Mouse (Mus musculus) MEL (cell line): ENCODE results near the gene Usf3. TPM values are rescaled to one million over a fixed set of nuclear protein-coding genes. Genes with fewer than 3 reads are reported as not detected.

Source experiments
- DNase-seq: peaks from one replicate; pipeline ENCODE4 v3.0.0; 2011; ENCODE audit warnings: low read depth, low spot score
- H3K27ac ChIP-seq: 2 replicates; pipeline ENCODE4 v1.5.1; 2012; ENCODE audit warnings: low read depth, mild to moderate bottlenecking, control low read depth, low read length, moderate library complexity; ENCODE audit not compliant: control insufficient read depth
- H3K27me3 ChIP-seq, 2 experiments: fragments of 150-350 bp in 1 of 2; sonication (generic) in 1 of 2; 2 replicates each; pipeline ENCODE4 v1.6.1; 2012; ENCODE audit warnings: low read length in 2 of 2, mild to moderate bottlenecking in 2 of 2, improper control_type of control experiment in 1 of 2, moderate library complexity in 1 of 2; ENCODE audit not compliant: insufficient read depth in 2 of 2, control insufficient read depth in 1 of 2
- H3K36me3 ChIP-seq, 2 experiments: 2 replicates each; pipeline ENCODE4 v1.6.1; 2012 to 2014; ENCODE audit warnings: low read length in 2 of 2, improper control_type of control experiment in 1 of 2, inconsistent platforms in 1 of 2, mild to moderate bottlenecking in 1 of 2; ENCODE audit not compliant: insufficient read depth in 2 of 2, control insufficient read depth in 1 of 2
- H3K4me1 ChIP-seq, 2 experiments: fragments of 150-350 bp in 1 of 2; sonication (generic) in 1 of 2; 2 replicates each; pipeline ENCODE4 v1.6.1; 2012; ENCODE audit warnings: low read length in 2 of 2, improper control_type of control experiment in 1 of 2, mild to moderate bottlenecking in 1 of 2; ENCODE audit not compliant: insufficient read depth in 2 of 2, control insufficient read depth in 1 of 2
- H3K4me3 ChIP-seq, 2 experiments: fragments of 150-350 bp in 1 of 2; sonication (generic) in 1 of 2; 2 replicates each; pipeline ENCODE4 v1.5.1; 2012; ENCODE audit warnings: low read depth in 2 of 2, low read length in 2 of 2, mild to moderate bottlenecking in 2 of 2, moderate library complexity in 2 of 2, control low read depth in 1 of 2, improper control_type of control experiment in 1 of 2; ENCODE audit not compliant: control insufficient read depth in 1 of 2, insufficient read depth in 1 of 2
- H3K79me2 ChIP-seq: 2 replicates; pipeline ENCODE4 v1.6.1; 2012; ENCODE audit warnings: mild to moderate bottlenecking, low read length, moderate library complexity; ENCODE audit not compliant: control insufficient read depth, poor library complexity, insufficient read depth
- H3K9ac ChIP-seq: 2 replicates; pipeline ENCODE4 v1.6.1; 2012; ENCODE audit warnings: low read depth, mild to moderate bottlenecking, control low read depth, low read length, moderate library complexity; ENCODE audit not compliant: control insufficient read depth, poor library complexity, severe bottlenecking
- H3K9me3 ChIP-seq: fragments of 150-350 bp; sonication (generic); replicated peaks from 2 replicates; pipeline ENCODE4 v1.6.1; 2012; ENCODE audit warnings: mild to moderate bottlenecking, low read length, improper control_type of control experiment, moderate library complexity; ENCODE audit not compliant: insufficient read depth
- CTCF ChIP-seq, 3 experiments: IDR thresholded peaks in 2 of 3; conservative IDR thresholded peaks in 1 of 3; 2 replicates each; pipeline ENCODE4 v1.5.1; 2011 to 2012; ENCODE audit warnings: low read length in 3 of 3, low read depth in 2 of 3, mild to moderate bottlenecking in 2 of 3, improper control_type of control experiment in 1 of 3, inconsistent platforms in 1 of 3, mixed read lengths in 1 of 3, moderate library complexity in 1 of 3; ENCODE audit not compliant: control insufficient read depth in 1 of 3, insufficient read depth in 1 of 3, poor library complexity in 1 of 3, severe bottlenecking in 1 of 3
- E2F4 ChIP-seq: IDR thresholded peaks from 2 replicates; pipeline ENCODE4 v1.6.1; 2011; ENCODE audit warnings: low read depth, low read length, improper control_type of control experiment, borderline replicate concordance
- ELF1 ChIP-seq: IDR thresholded peaks from 2 replicates; pipeline ENCODE4 v1.6.1; 2014; ENCODE audit warnings: low read depth, mild to moderate bottlenecking, inconsistent platforms, low read length, improper control_type of control experiment, moderate library complexity
- ETS1 ChIP-seq: IDR thresholded peaks from 2 replicates; pipeline ENCODE4 v1.6.1; 2012; ENCODE audit warnings: low read depth, mild to moderate bottlenecking, inconsistent platforms, low read length, improper control_type of control experiment, moderate library complexity
- MAX ChIP-seq: IDR thresholded peaks from 2 replicates; pipeline ENCODE4 v1.6.1; 2011; ENCODE audit warnings: low read length, improper control_type of control experiment
- MEF2A ChIP-seq: IDR thresholded peaks from 2 replicates; pipeline ENCODE4 v1.6.1; 2014; ENCODE audit warnings: low read depth, mild to moderate bottlenecking, inconsistent platforms, low read length, improper control_type of control experiment; ENCODE audit not compliant: poor library complexity, insufficient replicate concordance, severe bottlenecking; ENCODE audit errors: extremely low read depth
- MYB ChIP-seq: IDR thresholded peaks from 2 replicates; pipeline ENCODE4 v1.6.1; 2011; ENCODE audit warnings: mild to moderate bottlenecking, low read depth, low read length, improper control_type of control experiment
- NRF1 ChIP-seq: IDR thresholded peaks from 2 replicates; pipeline ENCODE4 v1.6.1; 2014; ENCODE audit warnings: low read depth, mild to moderate bottlenecking, inconsistent platforms, low read length, improper control_type of control experiment, moderate library complexity; ENCODE audit not compliant: poor library complexity, insufficient read depth, severe bottlenecking
- POLR2AphosphoS2 ChIP-seq: IDR thresholded peaks from 2 replicates; pipeline ENCODE4 v1.6.1; 2011; ENCODE audit warnings: low read length, improper control_type of control experiment
- POLR2AphosphoS5 ChIP-seq: IDR thresholded peaks from 2 replicates; pipeline ENCODE4 v1.6.1; 2012; ENCODE audit warnings: low read depth, borderline replicate concordance, mild to moderate bottlenecking, inconsistent platforms, low read length, moderate library complexity, mixed read lengths
- RAD21 ChIP-seq: IDR thresholded peaks from 2 replicates; pipeline ENCODE4 v1.6.1; 2011; ENCODE audit warnings: mild to moderate bottlenecking, low read depth, low read length, improper control_type of control experiment
- SIN3A ChIP-seq: IDR thresholded peaks from 2 replicates; pipeline ENCODE4 v1.6.1; 2012; ENCODE audit warnings: low read length, improper control_type of control experiment, inconsistent platforms
- UBTF ChIP-seq: IDR thresholded peaks from 2 replicates; pipeline ENCODE4 v1.6.1; 2012; ENCODE audit warnings: low read depth, mild to moderate bottlenecking, inconsistent platforms, low read length, improper control_type of control experiment, moderate library complexity, borderline replicate concordance; ENCODE audit not compliant: insufficient read depth
- ZNF384 ChIP-seq: IDR thresholded peaks from 2 replicates; pipeline ENCODE4 v1.6.1; 2012; ENCODE audit warnings: low read depth, mild to moderate bottlenecking, inconsistent platforms, low read length, improper control_type of control experiment
- polyA plus RNA-seq, 2 experiments: library from polyadenylated mRNA; stranded (reverse) in 1 of 2; unstranded in 1 of 2; fragments of >175 nt in 1 of 2; fragments of >200 nt in 1 of 2; gene quantifications; 2 replicates each; pipeline versions ENCODE4 v1.2.1 to v1.2.4; 2012; ENCODE audit warnings: low replicate concordance in 2 of 2, low read depth in 1 of 2; ENCODE audit not compliant: insufficient read length in 2 of 2, insufficient read depth in 1 of 2, missing spikeins in 1 of 2
- total RNA-seq: library from RNA; depleted of rRNA; stranded (reverse); fragments of 300-350 nt; gene quantifications from 2 replicates; pipeline ENCODE4 v1.2.3, GENCODE M21; 2012

Gene Usf3
- total and polyA plus RNA-seq, 3 experiments: 3.4 to 89.6 (median 11.0) TPM

DNA sequence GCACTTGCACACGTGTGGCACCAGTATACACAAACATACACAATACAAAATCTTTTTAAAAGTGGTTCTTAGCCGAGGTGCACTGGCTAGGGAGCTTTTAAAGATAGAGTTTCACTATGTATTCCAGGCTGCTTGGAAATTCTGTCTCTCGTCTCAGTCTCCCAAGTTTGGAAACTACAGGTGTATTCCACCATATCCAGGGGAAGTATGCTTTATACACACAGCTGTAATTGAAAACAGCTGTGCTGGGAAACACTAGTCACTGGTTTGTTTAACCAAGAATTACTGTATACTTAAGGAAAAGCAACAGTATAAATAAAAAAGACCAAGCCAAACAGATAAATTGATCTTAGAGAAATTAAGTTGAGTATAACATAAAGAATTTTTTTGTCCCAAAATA lies 11.7 kb downstream of the Usf3 start:
- 0 out of 4 replicates have a peak, but pooled peaks cover 0 to 2% of the 10 kb centered on the region in 2 experiments for H3K4me1 ChIP-seq
- no peaks in the 10 kb centered on the region for H3K27me3 ChIP-seq
- H3K4me3 ChIP-seq: no peak overlapping the region
- no peak overlapping the region for H3K27ac ChIP-seq
- no peak for DNase-seq
- no peaks in the 10 kb centered on the region; the same call in 1 of the 2 replicates for H3K9me3 ChIP-seq
- H3K9ac ChIP-seq: no peak overlapping the region
- TF ChIP-seq POLR2AphosphoS2: no peak
- no peak for TF ChIP-seq ETS1
- TF ChIP-seq NRF1: no peak
- no peak for TF ChIP-seq MEF2A
- TF ChIP-seq SIN3A: no peak
- no peak for TF ChIP-seq MYB
- TF ChIP-seq POLR2AphosphoS5: no peak
- no peak for TF ChIP-seq E2F4
- TF ChIP-seq ELF1: no peak
- TF ChIP-seq CTCF (IDR thresholded peaks at IDR 0.05 in 2 of 3, conservative IDR thresholded peaks at IDR 0.05 in 1 of 3; ENCODE audit: control insufficient read depth in 1 of 3, insufficient read depth in 1 of 3, low read depth in 2 of 3, low read length in 3 of 3, poor library complexity in 1 of 3, severe bottlenecking in 1 of 3): no peak
- TF ChIP-seq RAD21: no peak
- TF ChIP-seq MAX: no peak
- TF ChIP-seq, all 39 proteins: peak for 0
- H3K36me3 ChIP-seq: peaks cover 2 to 3% of the 10 kb centered on the region in 2 experiments; a peak in 3 of 4 replicates
- H3K79me2 ChIP-seq: peaks cover 1% of the 10 kb centered on the region; the same call in 1 of the 2 replicates

DNA sequence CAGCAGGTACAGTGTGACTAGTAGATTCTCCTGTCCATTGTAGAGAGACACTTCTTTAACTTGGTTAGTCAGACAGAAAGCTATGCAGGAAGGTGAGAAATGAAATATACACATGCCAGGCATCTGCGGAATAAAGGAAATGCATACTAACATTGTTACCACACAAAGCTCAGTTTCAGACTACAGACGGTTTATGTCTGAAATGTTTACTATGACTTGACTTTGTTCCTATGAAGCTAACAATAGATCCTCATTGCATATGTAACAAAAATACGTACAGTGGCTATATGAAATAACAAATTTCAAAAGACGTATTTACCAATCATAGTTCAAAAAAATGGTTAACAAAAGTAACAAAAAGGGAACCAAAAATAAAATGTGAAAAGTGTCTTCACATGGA lies 14.1 kb downstream of the Usf3 start:
- no peak overlapping the region for H3K9ac ChIP-seq
- H3K9me3 ChIP-seq: no peaks in the 10 kb centered on the region; the same call in 1 of the 2 replicates
- DNase-seq: no peak
- H3K4me1 ChIP-seq: no peaks in the 10 kb centered on the region
- H3K36me3 ChIP-seq: peaks cover 0 to 2% of the 10 kb centered on the region in 2 experiments; a peak in 1 of 4 replicates
- H3K79me2 ChIP-seq: peaks cover 1% of the 10 kb centered on the region; the same call in 1 of the 2 replicates
- no peak overlapping the region for H3K27ac ChIP-seq
- H3K27me3 ChIP-seq: no peaks in the 10 kb centered on the region
- no peak overlapping the region for H3K4me3 ChIP-seq
- TF ChIP-seq UBTF (no peak), SIN3A (no peak), RAD21 (no peak), ZNF384 (no peak), E2F4 (no peak)

DNA sequence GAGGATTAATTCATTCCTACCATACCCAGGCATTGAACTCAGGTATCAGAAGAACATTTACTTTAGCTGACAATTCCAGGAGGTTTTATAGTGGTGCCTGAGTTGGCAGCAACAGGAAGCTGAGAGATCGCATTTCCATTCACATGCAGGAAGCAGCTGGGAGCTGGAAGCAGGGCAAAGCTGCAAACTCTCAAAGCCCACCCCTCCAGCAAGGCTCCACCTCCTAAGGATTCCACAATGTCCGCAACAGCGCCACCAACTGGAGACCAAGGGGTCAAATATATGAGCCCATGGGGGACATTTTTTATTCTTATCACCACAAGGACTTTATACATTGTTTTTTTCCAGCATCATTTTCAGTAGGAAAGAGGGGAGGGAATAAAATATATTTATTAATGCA lies 15.7 kb downstream of the Usf3 start:
- no peak for DNase-seq
- Histone ChIP-seq H3K4me1 (no peaks in the 10 kb centered on the region), H3K36me3 (peaks cover 0 to 2% of the 10 kb centered on the region in 2 experiments; a peak in 1 of 4 replicates), H3K79me2 (peaks cover 1% of the 10 kb centered on the region; the same call in 1 of the 2 replicates), H3K4me3 (no peak overlapping the region), H3K9ac (no peak overlapping the region), H3K9me3 (no peaks in the 10 kb centered on the region; the same call in 1 of the 2 replicates), H3K27ac (no peak overlapping the region), H3K27me3 (no peaks in the 10 kb centered on the region)
- TF ChIP-seq POLR2AphosphoS2 (no peak), CTCF (IDR thresholded peaks at IDR 0.05 in 2 of 3, conservative IDR thresholded peaks at IDR 0.05 in 1 of 3; ENCODE audit: control insufficient read depth in 1 of 3, insufficient read depth in 1 of 3, low read depth in 2 of 3, low read length in 3 of 3, poor library complexity in 1 of 3, severe bottlenecking in 1 of 3) (peak in 2 of 3 experiments; percentile 16; a peak in 2 of 6 replicates)
